Mouse (Mus musculus) heart, postnatal 4 days (tissue): Measurements from ENCODE around the gene Ascc3. TPM values are rescaled to one million over a fixed set of nuclear protein-coding genes. Genes with fewer than 3 reads are reported as not detected.

Source experiments
- DNase-seq: peaks from one replicate; pipeline ENCODE4 v3.0.0; 2021
- total RNA-seq, 2 experiments: library from RNA; stranded (reverse); gene quantifications; 2 replicates each; pipeline ENCODE4 v1.2.3; 2021

The Ascc3 gene
- total RNA-seq: 10 to 100 TPM; 21.8 to 23.5 TPM

GRCm38 (mm10) chr10:50592355-50593293 lies at the start of gene Ascc3:
Gene Ascc3, plus strand, starts transcription at chr10:50592669.
- peak; percentile 94 for DNase-seq

- DNase-seq: no peak
These were observed 7.7 kb upstream of the Ascc3 start for GRCm38 (mm10) chr10:50584721-50585120.

DNA sequence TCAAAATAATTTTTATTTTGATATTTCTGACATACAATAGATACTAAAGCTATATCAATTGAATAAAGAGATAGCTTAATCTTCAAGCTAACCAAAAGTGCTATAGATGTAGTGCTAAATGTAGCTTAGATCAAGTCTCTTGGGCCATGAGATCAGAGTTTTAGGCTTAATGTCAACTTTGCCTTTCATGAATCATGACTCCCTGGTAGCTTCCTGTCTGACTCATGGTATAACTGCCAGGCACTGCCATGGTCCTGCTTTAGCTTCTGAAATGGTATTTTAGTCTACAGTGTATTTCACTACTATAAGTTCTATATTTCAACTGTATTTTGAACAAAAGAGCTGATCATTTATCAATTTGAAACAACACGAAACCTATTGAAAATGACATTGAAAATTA lies 5.9 kb upstream of the Ascc3 start:
- no peak for DNase-seq

DNA sequence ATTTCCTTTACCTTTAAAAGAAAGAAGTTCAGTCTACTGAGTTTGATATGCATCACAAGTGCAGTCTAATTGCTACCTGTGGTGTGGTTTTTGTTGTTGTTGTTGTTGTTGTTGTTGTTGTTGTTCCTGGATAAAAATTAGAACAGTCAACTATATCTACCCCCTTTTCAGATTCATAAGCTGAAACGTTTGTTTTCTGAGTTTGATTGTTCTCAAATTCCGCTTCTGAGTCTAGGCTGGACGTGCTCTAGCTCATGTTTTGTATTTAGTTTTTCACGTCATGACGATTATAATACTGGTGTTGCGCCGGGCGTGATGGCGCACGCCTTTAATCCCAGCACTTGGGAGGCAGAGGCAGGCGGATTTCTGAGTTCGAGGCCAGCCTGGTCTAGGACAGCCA lies 902 bp downstream of the Ascc3 start:
- no peak for DNase-seq

DNA sequence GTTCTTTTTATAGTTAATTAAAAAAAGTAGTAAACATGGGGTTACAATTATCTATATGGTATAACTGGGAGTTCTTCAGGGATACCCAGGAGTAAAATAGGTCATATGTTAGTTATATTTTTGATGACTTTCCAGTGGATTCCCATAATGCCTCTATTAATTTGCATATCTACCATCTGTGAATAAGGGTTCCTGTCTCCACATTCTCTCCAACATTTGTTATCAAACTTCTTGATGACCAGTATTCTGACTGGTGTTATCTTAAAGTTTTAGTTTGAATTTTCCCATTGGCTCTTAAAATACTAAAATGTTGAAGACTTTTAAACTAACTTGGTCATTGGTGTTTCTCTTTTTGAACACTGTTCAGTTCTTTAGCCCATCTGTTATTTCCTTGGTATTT lies 2.9 kb downstream of the Ascc3 start:
- no peak for DNase-seq

GRCm38 (mm10) chr10:50604919-50605318 lies 12.4 kb downstream of the Ascc3 start:
- no peak for DNase-seq

DNA sequence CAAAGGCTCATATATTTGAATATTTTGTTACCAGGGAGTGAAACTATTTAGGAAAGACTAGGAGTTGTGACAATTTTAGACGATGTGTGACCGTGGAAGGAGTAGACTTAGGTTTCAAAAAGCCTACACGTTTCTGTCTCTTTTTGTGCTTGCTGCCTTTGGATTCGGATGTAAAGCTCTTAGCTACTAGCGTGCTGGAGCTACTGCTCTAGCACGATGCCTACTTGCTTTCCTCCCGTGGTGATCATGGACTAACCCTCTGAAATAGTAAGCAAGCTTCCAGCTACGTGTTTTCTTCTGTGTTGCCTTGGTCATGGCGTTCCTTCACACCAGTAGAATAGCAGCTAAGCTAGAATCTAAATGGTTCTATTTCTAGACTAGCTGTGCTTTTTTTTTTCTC lies 21.4 kb downstream of the Ascc3 start:
- DNase-seq: no peak

DNA sequence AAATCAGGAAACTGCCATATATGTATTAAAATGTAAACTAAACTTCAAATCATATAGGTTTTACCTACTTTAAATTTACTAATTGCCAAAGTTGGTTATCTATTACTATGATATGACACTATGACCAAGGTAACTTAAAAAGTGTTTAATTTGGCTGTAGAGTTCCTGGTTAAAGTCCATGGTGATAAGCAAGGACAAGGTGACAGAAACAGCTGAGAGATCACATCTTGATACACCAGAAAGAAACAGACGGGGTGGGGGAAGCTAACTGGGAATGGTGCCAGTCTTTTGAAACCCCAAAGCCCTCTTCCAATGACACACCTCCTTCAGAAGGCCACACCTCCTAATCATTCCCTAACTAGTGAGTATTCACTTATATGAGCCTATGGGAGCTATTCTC lies 33.4 kb downstream of the Ascc3 start:
- DNase-seq: no peak

GRCm38 (mm10) chr10:50639607-50640006 lies 47.1 kb downstream of the Ascc3 start:
- no peak for DNase-seq

GRCm38 (mm10) chr10:50650612-50651011 lies 58.1 kb downstream of the Ascc3 start:
- no peak for DNase-seq

- DNase-seq: no peak
These were observed 61.1 kb downstream of the Ascc3 start for GRCm38 (mm10) chr10:50653551-50653950.

DNA sequence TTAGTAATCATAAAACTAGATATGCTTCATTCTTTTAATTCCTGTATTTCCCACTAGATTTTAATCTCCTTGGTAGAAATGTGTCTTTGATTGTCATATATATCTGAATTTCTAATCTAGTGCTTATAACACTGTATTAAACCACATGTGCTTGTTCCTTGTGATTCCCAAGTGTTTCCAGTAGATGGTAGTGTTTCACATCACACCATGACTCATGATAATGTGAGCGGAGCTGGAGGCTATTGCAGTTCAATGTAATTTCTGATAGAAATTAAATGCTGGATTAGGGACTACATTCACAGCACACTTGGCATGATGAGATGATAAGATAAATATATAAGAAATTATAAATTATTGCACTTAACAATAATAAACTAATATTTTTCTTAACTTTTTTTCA lies 64.9 kb downstream of the Ascc3 start:
- DNase-seq: no peak

DNA sequence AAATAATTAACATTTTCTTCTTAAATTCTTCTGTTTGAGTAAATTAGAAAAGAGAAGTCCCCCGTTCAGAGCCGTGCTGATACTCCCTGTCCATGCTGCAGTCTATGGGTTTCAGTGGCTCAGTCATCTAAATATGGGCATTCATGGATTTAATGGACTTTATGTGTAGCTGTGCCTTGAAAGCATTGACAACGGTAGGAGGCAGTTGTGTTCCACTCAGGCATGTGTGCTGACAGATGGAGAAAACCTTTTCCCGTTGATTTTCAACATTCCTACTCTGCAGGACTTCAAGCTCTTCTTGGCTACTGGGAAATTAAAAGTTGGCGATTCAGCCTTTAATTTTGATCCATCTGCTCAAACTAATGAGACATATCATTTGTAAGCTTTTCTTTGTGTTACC lies 79.0 kb downstream of the Ascc3 start:
- no peak for DNase-seq

DNA sequence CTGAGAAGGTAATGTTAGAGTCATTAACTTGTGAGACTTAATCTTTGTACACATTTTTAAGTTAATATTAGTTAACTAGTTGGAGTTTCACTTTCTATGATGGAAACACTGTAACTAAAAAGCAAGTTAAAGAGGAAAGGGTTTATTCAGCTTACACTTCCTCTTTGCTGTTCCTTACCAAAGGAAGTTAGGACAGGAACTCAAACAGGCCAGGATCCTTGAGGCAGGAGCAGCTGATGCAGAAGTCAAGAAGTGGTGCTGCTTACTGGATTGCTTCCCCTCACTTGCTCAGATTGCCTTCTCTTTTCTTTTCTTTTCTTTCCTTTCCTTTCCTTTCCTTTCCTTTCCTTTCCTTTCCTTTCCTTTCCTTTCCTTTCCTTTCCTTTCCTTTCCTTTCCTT lies 97.9 kb downstream of the Ascc3 start:
- DNase-seq: no peak

- DNase-seq: no peak
These were observed 106.5 kb downstream of the Ascc3 start for GRCm38 (mm10) chr10:50698836-50699433.

GRCm38 (mm10) chr10:50701736-50702135 lies 109.3 kb downstream of the Ascc3 start:
- no peak for DNase-seq

- no peak for DNase-seq
These were observed 109.9 kb downstream of the Ascc3 start for GRCm38 (mm10) chr10:50702361-50702760.

- peak; percentile 34 for DNase-seq
These were observed 111.7 kb downstream of the Ascc3 start for GRCm38 (mm10) chr10:50704202-50704601.

DNA sequence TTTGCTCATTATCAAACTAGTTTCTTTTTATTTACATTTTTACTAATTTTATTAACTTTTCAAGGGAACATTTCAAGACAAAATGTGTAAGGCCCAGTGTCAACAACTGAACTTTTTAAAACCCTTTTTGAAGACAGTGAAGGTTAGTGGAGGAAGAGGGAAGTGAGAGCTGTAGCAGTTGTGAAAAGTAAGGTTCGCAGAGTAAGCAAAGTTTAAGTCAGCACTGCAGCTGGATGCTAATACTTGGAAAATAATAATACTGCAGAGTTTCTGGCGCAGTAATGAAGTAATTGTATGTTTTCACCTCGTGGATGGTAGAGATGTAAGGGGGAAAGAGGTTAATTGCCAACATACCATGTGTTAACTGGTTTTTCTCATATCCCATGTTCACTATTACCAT lies 112.4 kb downstream of the Ascc3 start:
- DNase-seq: no peak

GRCm38 (mm10) chr10:50711286-50711685 lies 118.8 kb downstream of the Ascc3 start:
- no peak for DNase-seq

DNA sequence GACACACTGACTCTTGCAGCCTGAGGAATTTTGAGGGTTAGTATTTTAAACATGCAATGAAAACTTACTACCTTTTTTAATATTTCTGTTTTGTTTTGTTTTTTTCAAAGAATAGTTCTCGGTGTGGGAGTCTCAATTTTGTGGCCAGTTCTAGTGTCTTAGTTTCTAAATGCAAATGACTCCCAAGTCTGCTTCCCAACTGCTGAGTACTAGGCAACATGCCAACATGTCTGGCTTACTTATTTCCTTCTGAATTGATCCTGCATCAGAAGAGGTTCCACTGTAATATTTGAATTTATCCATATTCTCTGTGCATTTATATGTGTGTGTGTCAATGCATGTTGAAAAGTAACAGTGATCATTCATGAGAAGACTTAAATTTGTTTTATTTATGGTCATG lies 119.3 kb downstream of the Ascc3 start:
- no peak for DNase-seq

DNA sequence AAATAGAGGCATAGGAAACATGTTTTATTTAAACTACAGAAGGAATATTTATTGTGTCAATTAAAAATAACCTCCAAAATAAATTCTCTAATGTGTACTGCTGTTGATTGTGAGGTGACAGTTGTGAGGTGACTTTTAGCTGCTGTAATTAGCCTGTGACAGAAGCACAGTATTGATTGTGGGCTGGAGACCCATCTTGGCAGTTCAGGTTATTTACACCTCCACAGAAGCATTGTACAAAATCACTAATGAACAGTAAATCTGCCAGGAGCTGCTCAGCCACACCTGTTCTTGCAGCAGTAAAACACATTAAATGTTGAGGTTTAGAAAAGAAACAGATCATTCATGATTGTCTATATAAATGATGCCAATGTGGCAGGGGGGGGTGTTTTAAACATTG lies 141.0 kb downstream of the Ascc3 start:
- no peak for DNase-seq

DNA sequence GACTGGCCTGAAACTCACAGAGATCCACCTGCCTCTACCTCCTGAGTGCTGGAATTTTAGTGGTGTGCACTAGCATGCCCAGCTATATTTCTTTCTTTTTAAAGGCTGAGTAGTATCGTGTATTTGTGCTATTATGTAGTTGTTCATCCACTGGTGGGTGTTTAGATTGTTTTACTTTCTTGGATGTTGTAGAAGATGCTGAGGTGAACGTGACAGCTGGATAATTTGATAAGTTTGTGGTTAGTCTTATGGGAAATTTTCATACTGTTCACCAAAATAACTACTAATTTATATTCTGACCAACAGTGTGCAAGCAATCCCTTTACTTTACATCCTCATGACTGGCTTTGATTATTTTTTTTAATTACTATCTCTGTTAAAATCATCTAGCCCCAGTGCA lies 169.6 kb downstream of the Ascc3 start:
- no peak for DNase-seq

DNA sequence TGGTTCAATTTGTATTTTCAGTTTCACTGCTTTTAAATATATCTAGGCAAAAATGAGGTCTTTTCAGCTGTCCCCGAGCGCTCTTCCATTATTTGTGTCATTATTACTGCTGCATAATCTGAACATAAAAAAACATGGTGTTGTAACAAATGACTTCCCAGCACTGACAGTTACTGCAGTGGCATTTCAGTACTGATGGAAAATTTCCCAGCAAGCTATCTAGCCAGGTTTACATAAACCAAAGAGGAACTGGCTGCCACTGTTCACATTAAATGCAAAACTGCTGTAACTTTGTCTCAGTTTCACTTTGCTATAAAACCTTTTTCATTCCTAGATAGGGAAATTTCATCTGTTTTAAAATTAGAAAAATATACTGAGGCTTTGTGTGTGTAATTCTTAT lies 170.5 kb downstream of the Ascc3 start:
- DNase-seq: no peak
